In genomic region chrX:39105921-39106320, GRCm38 (mm10) we compare ENCODE assay signal across 19 mouse cellular contexts.
DNase-seq lines count a peak whose midpoint lies in the region; ATAC-seq and TF ChIP-seq lines count a peak whose summit lies in the region.
"Had no signal": no experiment of that assay in that cellular context is flagged by ENCODE, and none has a peak within 500 bp of the region (broad histone marks: within the 10 kb centered on the region; RNA-seq: fewer than 3 reads in every experiment).

No protein-coding gene starts in this region.

- no peak overlapping the region for H3K4me2 ChIP-seq in forebrain, embryonic 15.5 days (replicated peaks)
- H3K4me2 ChIP-seq: embryonic facial prominence, embryonic 13.5 days; heart, embryonic 12.5 days; hindbrain, embryonic 15.5 days had no signal

- DNase-seq in layer of hippocampus, adult 2 months (ENCODE audit: low spot score in 2 of 2): no peak
- no peak for DNase-seq in layer of hippocampus, adult 9-10 months (ENCODE audit: low spot score)
- peak; percentile 36 for DNase-seq in Muller cell, postnatal 12 days (ENCODE audit: inconsistent ontology term)
- peak; percentile 13 for DNase-seq in brain, adult 2 months (ENCODE audit: low read depth, low spot score)
- DNase-seq in limb, embryonic 10.5 days (ENCODE audit: low spot score): no peak
- DNase-seq in kidney, adult 18-20 months: no peak
- DNase-seq: adrenal gland, adult 8-10 months; adrenal gland, postnatal 36 days; cerebellum, adult 11-12 months; cerebellum, adult 9-10 months; cerebellum, postnatal 25 days; gastrocnemius, adult 2 months; gastrocnemius, postnatal 25 days had no signal

- WGBS in forebrain, embryonic 15.5 days: 13% methylated on average over 1 of the region's 1 CpGs
- 67% methylated on average over 1 of the region's 1 CpGs for WGBS in limb, embryonic 10.5 days

- no peak overlapping the region for H3K4me3 ChIP-seq in layer of hippocampus, adult 2 months
- no peak overlapping the region for H3K4me3 ChIP-seq in forebrain, embryonic 15.5 days
- H3K4me3 ChIP-seq in limb, embryonic 10.5 days: no peak overlapping the region
- H3K4me3 ChIP-seq: embryonic facial prominence, embryonic 13.5 days; erythroblast, embryonic 14.5 days; gastrocnemius, adult 2 months; heart, embryonic 12.5 days; hindbrain, embryonic 15.5 days had no signal

- H3K4me1 ChIP-seq in forebrain, embryonic 15.5 days: no peaks in the 10 kb centered on the region
- H3K4me1 ChIP-seq in limb, embryonic 10.5 days: no peaks in the 10 kb centered on the region
- H3K4me1 ChIP-seq: embryonic facial prominence, embryonic 13.5 days; heart, embryonic 12.5 days; hindbrain, embryonic 15.5 days had no signal

- no peak overlapping the region for H3K9ac ChIP-seq in forebrain, embryonic 15.5 days (replicated peaks)
- H3K9ac ChIP-seq: embryonic facial prominence, embryonic 13.5 days; heart, embryonic 12.5 days; hindbrain, embryonic 15.5 days had no signal

- ATAC-seq in forebrain, embryonic 15.5 days (replicated peaks): 0 out of 2 replicates have a peak, but pooled peaks have one; percentile 35
- ATAC-seq: intestine, postnatal 0 days had no signal

- no peak for TF ChIP-seq CTCF in layer of hippocampus, adult 2 months (conservative IDR thresholded peaks at IDR 0.05)

- peak overlapping the region; percentile 53; the same call in 1 of the 2 replicates for H3K27ac ChIP-seq in layer of hippocampus, adult 2 months
- no peak overlapping the region for H3K27ac ChIP-seq in forebrain, embryonic 15.5 days (replicated peaks)
- no peak overlapping the region for H3K27ac ChIP-seq in limb, embryonic 10.5 days
- H3K27ac ChIP-seq: embryonic facial prominence, embryonic 13.5 days; gastrocnemius, adult 2 months; hindbrain, embryonic 15.5 days had no signal

- H3K9me3 ChIP-seq in forebrain, embryonic 15.5 days: no peaks in the 10 kb centered on the region
- H3K9me3 ChIP-seq in limb, embryonic 10.5 days (replicated peaks): no peaks in the 10 kb centered on the region
- H3K9me3 ChIP-seq: embryonic facial prominence, embryonic 13.5 days; heart, embryonic 12.5 days; hindbrain, embryonic 15.5 days had no signal

- H3K27me3 ChIP-seq in forebrain, embryonic 15.5 days: no peaks in the 10 kb centered on the region
- H3K27me3 ChIP-seq in limb, embryonic 10.5 days (ENCODE audit: low read depth, poor library complexity, severe bottlenecking): no peaks in the 10 kb centered on the region
- H3K27me3 ChIP-seq: embryonic facial prominence, embryonic 13.5 days; heart, embryonic 12.5 days; hindbrain, embryonic 15.5 days had no signal

- H3K36me3 ChIP-seq in forebrain, embryonic 15.5 days: no peaks in the 10 kb centered on the region
- no peaks in the 10 kb centered on the region for H3K36me3 ChIP-seq in limb, embryonic 10.5 days
- H3K36me3 ChIP-seq: embryonic facial prominence, embryonic 13.5 days; heart, embryonic 12.5 days; hindbrain, embryonic 15.5 days had no signal

Comparison
In these comparisons a context has a peak if more than half of its experiments do, and no peak if none do; other contexts are left out.
1. DNase-seq: peak in Muller cell, postnatal 12 days (single experiment) and brain, adult 2 months (single experiment); none in layer of hippocampus, adult 2 months (0 of 2), layer of hippocampus, adult 9-10 months (single experiment), limb, embryonic 10.5 days (single experiment) and kidney, adult 18-20 months (single experiment).